Mouse (Mus musculus) cortical plate, adult 2 months (tissue): ENCODE data around the gene Mtnr1a. TPM values are rescaled to one million over a fixed set of nuclear protein-coding genes. Genes with fewer than 3 reads are reported as not detected.

Experiments
- H3K27ac ChIP-seq: fragments of 200-500 bp; 2 replicates; pipeline ENCODE4 v1.5.1; 2012; ENCODE audit warnings: low read length, control low read depth, inconsistent platforms; ENCODE audit not compliant: insufficient read depth
- H3K4me1 ChIP-seq: fragments of 200-500 bp; 2 replicates; pipeline ENCODE4 v1.6.1; 2011; ENCODE audit warnings: low read length; ENCODE audit not compliant: control insufficient read depth, insufficient read depth
- H3K4me3 ChIP-seq: fragments of 200-500 bp; 2 replicates; pipeline ENCODE4 v1.5.1; 2011; ENCODE audit warnings: mild to moderate bottlenecking, low read length, control low read depth; ENCODE audit not compliant: insufficient read depth
- CTCF ChIP-seq: fragments of 200-500 bp; IDR thresholded peaks from 2 replicates; pipeline ENCODE4 v1.5.1; 2011; ENCODE audit warnings: mild to moderate bottlenecking, control low read depth, low read length; ENCODE audit not compliant: insufficient read depth; ENCODE audit errors: extremely low read depth
- POLR2A ChIP-seq: fragments of 200-500 bp; IDR thresholded peaks from 2 replicates; pipeline ENCODE4 v1.6.1; 2011; ENCODE audit warnings: mild to moderate bottlenecking, low read length, control low read depth; ENCODE audit not compliant: insufficient read depth; ENCODE audit errors: extremely low read depth
- polyA plus RNA-seq: library from polyadenylated mRNA; depleted of rRNA; stranded (reverse); fragments of >200 nt; gene quantifications from 2 replicates; pipeline ENCODE4 v1.2.3, GENCODE M21; 2012; rRNA removed

Mtnr1a gene
- polyA plus RNA-seq, 1 experiment = not detected

GRCm38 (mm10) chr8:45093599-45093998 lies 24.7 kb downstream of the Mtnr1a start:
- Histone ChIP-seq H3K27ac (no peak overlapping the region), H3K4me1 (no peaks in the 10 kb centered on the region), H3K4me3 (no peak overlapping the region)
- TF ChIP-seq CTCF = no peak
- TF ChIP-seq POLR2A = no peak

DNA sequence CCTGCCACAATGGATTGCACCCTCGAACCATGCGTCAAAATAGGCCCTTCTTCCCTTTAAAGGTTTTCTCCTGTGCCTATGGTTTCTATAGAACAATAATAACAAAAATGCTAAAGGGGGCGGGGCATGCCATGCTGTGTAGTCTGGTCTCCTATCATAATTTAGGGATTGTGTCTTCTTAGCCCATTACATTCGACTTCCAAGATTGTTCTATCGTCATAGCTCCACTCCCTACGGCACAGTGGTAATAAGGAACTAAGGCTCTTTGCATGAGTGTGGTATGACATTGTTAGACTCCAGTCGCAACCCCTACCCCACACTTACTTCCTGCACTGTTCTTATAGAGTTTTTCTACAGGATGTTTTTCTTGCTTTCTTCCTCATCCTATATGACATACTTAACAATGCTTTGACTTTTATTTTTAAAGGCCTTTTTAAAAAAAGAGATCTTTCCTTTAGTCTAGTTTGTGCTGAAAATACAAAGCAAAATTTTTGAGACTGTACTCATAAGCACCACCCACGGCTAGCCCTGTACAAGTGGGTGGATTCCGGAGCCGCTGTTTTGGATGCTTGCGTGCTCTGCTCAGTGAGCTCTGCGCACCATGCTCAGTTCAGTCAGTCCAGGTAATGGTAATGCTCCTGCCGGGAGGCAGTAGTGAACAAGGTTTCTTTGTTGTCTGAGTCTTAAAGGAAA lies 40.6 kb downstream of the Mtnr1a start:
- H3K27ac ChIP-seq = no peak overlapping the region
- no peaks in the 10 kb centered on the region for H3K4me1 ChIP-seq
- H3K4me3 ChIP-seq = peak overlapping the region; percentile 5
- peak; percentile 65 for TF ChIP-seq POLR2A
- TF ChIP-seq CTCF = no peak

GRCm38 (mm10) chr8:45110064-45110812 lies 41.3 kb downstream of the Mtnr1a start:
- no peaks in the 10 kb centered on the region for H3K4me1 ChIP-seq
- no peak overlapping the region for H3K27ac ChIP-seq
- TF ChIP-seq POLR2A (no peak), CTCF (no peak)
- peak overlapping the region; percentile 5 for H3K4me3 ChIP-seq

GRCm38 (mm10) chr8:45110813-45111104 lies 41.8 kb downstream of the Mtnr1a start:
- Histone ChIP-seq H3K4me1 (no peaks in the 10 kb centered on the region), H3K4me3 (peak overlapping the region; percentile 5; the same call in 1 of the 2 replicates)
- TF ChIP-seq CTCF (no peak), POLR2A (no peak)

DNA sequence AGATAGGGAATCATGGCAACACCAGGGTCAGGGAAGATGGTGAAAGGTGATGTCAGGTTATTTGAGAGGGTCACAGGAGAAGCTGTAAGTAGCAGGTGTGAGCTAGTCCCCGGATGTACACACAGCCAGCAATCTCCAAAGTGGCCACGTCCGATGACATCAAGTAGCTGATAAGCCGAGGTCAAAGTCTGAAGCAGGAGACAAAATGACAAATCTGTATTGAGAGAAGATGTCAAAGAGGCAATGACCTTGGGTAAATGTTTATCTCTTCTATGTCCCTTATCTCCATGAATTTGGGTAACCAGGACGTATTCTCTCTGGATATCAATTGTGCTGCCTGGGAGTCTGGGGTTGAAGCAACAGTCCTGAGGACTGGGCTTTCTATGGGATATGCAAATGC lies 42.9 kb downstream of the Mtnr1a start:
- no peak overlapping the region for H3K27ac ChIP-seq
- H3K4me1 ChIP-seq = no peaks in the 10 kb centered on the region
- TF ChIP-seq CTCF (no peak), POLR2A (no peak)
- H3K4me3 ChIP-seq = no peak overlapping the region

More at GRCm38 (mm10) chr8:45110813-45111104, 41.8 kb downstream of the Mtnr1a start:
- H3K27ac ChIP-seq = no peak overlapping the region

DNA sequence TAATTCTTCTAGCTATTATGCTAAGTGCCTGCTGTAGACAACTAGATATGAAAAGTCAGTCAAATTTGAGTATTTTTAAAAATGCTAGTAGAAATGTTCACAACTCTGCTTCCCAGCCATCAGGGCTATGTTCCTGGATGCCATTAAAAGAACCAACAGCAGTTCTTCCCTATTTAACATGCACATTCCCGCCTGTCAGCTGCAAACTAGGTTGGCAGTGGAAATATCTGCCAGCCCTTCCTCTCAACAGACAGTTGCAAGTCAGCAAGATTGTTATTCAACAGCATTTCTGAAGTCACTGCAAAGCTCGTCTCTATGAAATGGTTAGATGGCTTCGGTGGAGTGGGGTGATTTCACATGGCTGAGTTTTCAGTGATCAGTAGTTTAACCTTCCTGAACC lies 48.7 kb downstream of the Mtnr1a start:
- TF ChIP-seq CTCF = no peak
- TF ChIP-seq POLR2A = no peak
- Histone ChIP-seq H3K4me3 (no peak overlapping the region), H3K4me1 (no peaks in the 10 kb centered on the region; the same call in 1 of the 2 replicates), H3K27ac (no peak overlapping the region)

DNA sequence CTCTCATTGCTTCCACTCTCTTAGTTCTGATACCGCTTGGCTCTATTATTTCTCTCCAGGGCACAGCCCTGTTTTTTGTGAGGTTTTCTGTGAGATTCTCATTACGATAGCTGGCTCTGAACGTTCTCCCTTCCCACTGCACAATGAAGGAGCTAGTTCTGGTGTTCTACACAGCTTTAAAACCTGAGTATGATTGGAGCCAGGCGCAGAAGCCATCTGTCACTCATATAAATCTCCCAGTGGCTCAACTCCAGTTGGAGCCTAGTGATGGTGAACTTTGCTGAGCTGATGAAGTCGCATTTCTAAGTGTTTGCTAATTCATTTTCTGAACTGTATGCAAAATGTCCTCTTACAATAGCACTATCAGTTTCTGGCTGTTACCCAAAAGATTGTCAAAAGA lies 56.7 kb downstream of the Mtnr1a start:
- Histone ChIP-seq H3K27ac (no peak overlapping the region), H3K4me1 (no peaks in the 10 kb centered on the region), H3K4me3 (no peak overlapping the region)
- no peak for TF ChIP-seq CTCF
- no peak for TF ChIP-seq POLR2A

Other genes starting within 250 kb of the Mtnr1a start
- gene Fat1, start 133.7 kb upstream of the Mtnr1a start, polyA plus RNA-seq = 17.4 and 18.9 TPM in 2 replicates
- gene F11, start 192.9 kb downstream of the Mtnr1a start, polyA plus RNA-seq = not detected in 2 replicates
- 0.06 and 0.08 TPM in 2 replicates for gene Klkb1, start 225.7 kb downstream of the Mtnr1a start, polyA plus RNA-seq
- gene Gm45753, start 239.3 kb downstream of the Mtnr1a start, polyA plus RNA-seq = not detected in 2 replicates